Mouse (Mus musculus): ENCODE data around the gene Nod1. TPM values are rescaled to one million over a fixed set of nuclear protein-coding genes. Genes with fewer than 3 reads are reported as not detected.
"Not testable (repeated sequence)": the region's sequence is repeated elsewhere in the genome, so short reads cannot be mapped to it uniquely, and the experiment has no call there.

The Nod1 gene
- polyA plus RNA-seq, 1 experiment from 2014 or later: 2.2 TPM

- Histone ChIP-seq H3K27ac (replicated peaks; ENCODE audit: low read depth, low read length) (no peak overlapping the region), H3K4me2 (ENCODE audit: low read length) (no peak overlapping the region), H3K36me3 (ENCODE audit: control insufficient read depth, insufficient read depth, low read length) (no peaks in the 10 kb centered on the region), H3K4me1 (ENCODE audit: control insufficient read depth, insufficient read depth, low read length) (no peaks in the 10 kb centered on the region), H3K4me3 (replicated peaks; ENCODE audit: low read depth, low read length) (no peak overlapping the region), H3K9ac (replicated peaks; ENCODE audit: low read length) (no peak overlapping the region), H3K9me3 (ENCODE audit: control insufficient read depth, low read length) (no peaks in the 10 kb centered on the region), H3K27me3 (ENCODE audit: control insufficient read depth, insufficient read depth, low read length) (no peaks in the 10 kb centered on the region)
- ATAC-seq (ENCODE audit: low FRiP score, low TSS enrichment) (no peak), DNase-seq (no peak)
These were observed 16.5 kb downstream of the Nod1 start for GRCm38 (mm10) chr6:54955949-54956348.

GRCm38 (mm10) chr6:54954659-54955414 is 17.6 kb downstream of the Nod1 start:
- H3K4me2 ChIP-seq (ENCODE audit: low read length): no peak overlapping the region
- 93% methylated on average over 10 of the region's 10 CpGs for WGBS
- H3K9me3 ChIP-seq (ENCODE audit: control insufficient read depth, low read length): no peaks in the 10 kb centered on the region
- ATAC-seq (ENCODE audit: low FRiP score, low TSS enrichment) (no peak), DNase-seq (no peak)
- no peak overlapping the region for H3K9ac ChIP-seq (replicated peaks; ENCODE audit: low read length)
- H3K4me1 ChIP-seq (ENCODE audit: control insufficient read depth, insufficient read depth, low read length): no peaks in the 10 kb centered on the region
- H3K4me3 ChIP-seq (replicated peaks; ENCODE audit: low read depth, low read length): no peak overlapping the region
- H3K27me3 ChIP-seq (ENCODE audit: control insufficient read depth, insufficient read depth, low read length): no peaks in the 10 kb centered on the region
- H3K36me3 ChIP-seq (ENCODE audit: control insufficient read depth, insufficient read depth, low read length): no peaks in the 10 kb centered on the region
- no peak overlapping the region for H3K27ac ChIP-seq (replicated peaks; ENCODE audit: low read depth, low read length)

DNA sequence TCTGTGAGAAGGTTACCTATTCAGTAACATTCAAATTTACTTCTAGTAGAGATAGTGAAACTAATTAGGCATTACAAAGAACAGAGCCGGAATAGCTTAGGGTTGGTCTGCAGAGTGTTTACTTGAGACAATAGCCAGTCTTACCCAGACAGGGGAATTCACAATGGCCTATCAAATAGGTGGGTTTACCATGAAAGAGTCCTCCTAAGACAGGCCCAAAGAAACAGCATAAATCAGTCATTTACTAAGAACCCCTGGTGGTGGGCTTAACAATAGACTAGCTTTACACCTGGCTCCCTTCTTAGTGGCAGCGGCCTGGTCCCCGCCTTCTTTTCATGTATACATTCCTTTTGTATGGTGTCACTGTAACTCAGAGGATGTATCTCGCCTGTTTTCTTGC is 19.0 kb downstream of the Nod1 start:
- not testable (repeated sequence) for H3K4me2 ChIP-seq (ENCODE audit: low read length); H3K4me3 ChIP-seq (replicated peaks; ENCODE audit: low read depth, low read length); H3K9me3 ChIP-seq (ENCODE audit: control insufficient read depth, low read length); H3K27ac ChIP-seq (replicated peaks; ENCODE audit: low read depth, low read length); ATAC-seq (ENCODE audit: low FRiP score, low TSS enrichment); H3K9ac ChIP-seq (replicated peaks; ENCODE audit: low read length); DNase-seq; H3K4me1 ChIP-seq (ENCODE audit: control insufficient read depth, insufficient read depth, low read length); H3K27me3 ChIP-seq (ENCODE audit: control insufficient read depth, insufficient read depth, low read length); H3K36me3 ChIP-seq (ENCODE audit: control insufficient read depth, insufficient read depth, low read length)
- WGBS: 82% methylated on average over 4 of the region's 4 CpGs

DNA sequence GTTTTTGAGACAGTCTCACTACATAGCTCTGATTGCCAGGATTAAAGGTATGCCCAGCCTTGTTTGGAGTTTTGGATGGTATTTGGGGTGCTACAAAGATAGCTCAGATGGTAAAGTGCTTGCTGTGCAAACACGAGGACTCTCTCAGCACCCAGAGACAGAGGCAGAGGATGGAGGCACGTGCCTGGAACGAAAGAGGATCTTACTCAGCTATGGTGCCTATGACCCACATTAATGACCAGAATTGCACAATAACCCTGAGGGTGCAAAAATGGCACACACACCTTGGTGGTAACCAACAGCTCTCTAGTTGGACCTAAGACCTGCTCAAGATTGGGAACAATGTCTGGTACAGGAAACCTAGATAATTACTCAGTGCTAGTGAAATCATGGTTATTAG is 19.9 kb downstream of the Nod1 start:
- no peaks in the 10 kb centered on the region for H3K36me3 ChIP-seq (ENCODE audit: control insufficient read depth, insufficient read depth, low read length)
- no peak overlapping the region for H3K4me2 ChIP-seq (ENCODE audit: low read length)
- ATAC-seq (ENCODE audit: low FRiP score, low TSS enrichment): no peak
- DNase-seq: no peak
- no peaks in the 10 kb centered on the region for H3K27me3 ChIP-seq (ENCODE audit: control insufficient read depth, insufficient read depth, low read length)
- no peak overlapping the region for H3K9ac ChIP-seq (replicated peaks; ENCODE audit: low read length)
- no peaks in the 10 kb centered on the region for H3K4me1 ChIP-seq (ENCODE audit: control insufficient read depth, insufficient read depth, low read length)
- no peak overlapping the region for H3K27ac ChIP-seq (replicated peaks; ENCODE audit: low read depth, low read length)
- H3K4me3 ChIP-seq (replicated peaks; ENCODE audit: low read depth, low read length): no peak overlapping the region
- no peaks in the 10 kb centered on the region for H3K9me3 ChIP-seq (ENCODE audit: control insufficient read depth, low read length)
- WGBS: 92% methylated on average over 3 of the region's 3 CpGs

DNA sequence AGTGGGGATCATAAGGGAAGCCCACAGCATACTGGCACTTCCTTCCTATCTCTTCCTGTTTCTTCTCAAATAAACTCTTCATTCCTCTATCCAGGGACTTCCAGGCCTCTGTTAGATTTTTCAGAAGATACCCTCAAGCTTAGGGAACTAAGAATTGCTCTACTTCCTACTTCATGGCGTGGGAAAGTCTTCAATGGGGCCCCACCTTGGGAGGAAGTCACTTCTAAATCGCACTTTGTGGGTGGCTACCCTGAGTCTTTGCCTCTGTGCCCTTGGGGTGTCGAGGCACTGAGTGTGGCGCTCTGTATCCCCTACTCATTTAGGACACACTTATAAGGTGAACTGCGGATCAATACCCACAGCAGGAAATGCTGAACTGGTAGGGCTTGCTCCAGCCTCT is 23.7 kb downstream of the Nod1 start:
- ATAC-seq (ENCODE audit: low FRiP score, low TSS enrichment): no peak
- no peak for DNase-seq
- WGBS: 89% methylated on average over 5 of the region's 5 CpGs

DNA sequence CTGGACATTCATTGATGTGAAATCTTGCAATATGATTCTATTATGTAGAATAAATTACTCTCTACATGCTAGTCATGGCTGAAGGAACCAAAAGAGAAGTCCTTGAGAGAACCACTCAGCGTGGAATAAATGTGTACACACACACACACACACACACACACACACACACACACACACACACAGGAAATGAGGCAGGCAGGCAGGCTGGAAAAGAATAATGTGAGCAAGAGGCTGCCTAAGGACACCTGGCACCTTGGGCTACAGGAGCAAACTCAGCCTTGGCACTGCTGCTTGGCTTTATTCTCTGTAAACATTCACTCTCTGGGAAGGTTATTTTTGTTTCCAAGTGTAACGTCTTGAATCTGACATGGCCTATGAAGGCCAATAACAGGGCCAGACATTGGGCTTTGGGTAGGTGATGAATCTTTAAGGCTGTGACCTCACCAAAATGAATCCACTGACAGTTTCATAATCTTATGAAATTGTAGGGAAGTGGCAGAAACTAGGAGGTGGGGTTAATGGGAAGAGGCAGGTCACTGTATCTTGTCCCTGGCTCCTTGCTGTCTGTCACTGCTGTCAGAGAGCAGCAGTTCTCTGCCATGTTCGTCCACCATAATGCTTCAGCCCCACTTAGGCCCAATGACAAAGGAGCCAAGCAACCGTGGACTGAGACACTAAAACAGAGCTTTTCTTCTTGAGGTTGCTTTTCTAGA is 26.0 kb downstream of the Nod1 start:
- H3K27ac ChIP-seq (replicated peaks; ENCODE audit: low read depth, low read length): no peak overlapping the region
- 69% methylated on average over 4 of the region's 4 CpGs for WGBS
- DNase-seq: no peak

More for the DNA sequence above, 23.7 kb downstream of the Nod1 start:
- Histone ChIP-seq H3K36me3 (ENCODE audit: control insufficient read depth, insufficient read depth, low read length) (no peaks in the 10 kb centered on the region), H3K9ac (replicated peaks; ENCODE audit: low read length) (no peak overlapping the region), H3K4me1 (ENCODE audit: control insufficient read depth, insufficient read depth, low read length) (no peaks in the 10 kb centered on the region), H3K27ac (replicated peaks; ENCODE audit: low read depth, low read length) (no peak overlapping the region), H3K4me2 (ENCODE audit: low read length) (no peak overlapping the region), H3K27me3 (ENCODE audit: control insufficient read depth, insufficient read depth, low read length) (0 out of 2 replicates have a peak, but pooled peaks cover 4% of the 10 kb centered on the region), H3K9me3 (ENCODE audit: control insufficient read depth, low read length) (no peaks in the 10 kb centered on the region), H3K4me3 (replicated peaks; ENCODE audit: low read depth, low read length) (no peak overlapping the region)

GRCm38 (mm10) chr6:54944551-54944950 is 27.9 kb downstream of the Nod1 start:
- 86% methylated on average over 16 of the region's 16 CpGs for WGBS
- H3K36me3 ChIP-seq (ENCODE audit: control insufficient read depth, insufficient read depth, low read length): no peaks in the 10 kb centered on the region
- no peaks in the 10 kb centered on the region for H3K9me3 ChIP-seq (ENCODE audit: control insufficient read depth, low read length)
- H3K27me3 ChIP-seq (ENCODE audit: control insufficient read depth, insufficient read depth, low read length): 0 out of 2 replicates have a peak, but pooled peaks cover 5% of the 10 kb centered on the region
- DNase-seq: no peak
- no peak overlapping the region for H3K27ac ChIP-seq (replicated peaks; ENCODE audit: low read depth, low read length)
- H3K4me1 ChIP-seq (ENCODE audit: control insufficient read depth, insufficient read depth, low read length): 0 out of 2 replicates have a peak, but pooled peaks cover 3% of the 10 kb centered on the region
- no peak overlapping the region for H3K4me3 ChIP-seq (replicated peaks; ENCODE audit: low read depth, low read length)
- H3K4me2 ChIP-seq (ENCODE audit: low read length): no peak overlapping the region
- ATAC-seq (ENCODE audit: low FRiP score, low TSS enrichment): no peak
- H3K9ac ChIP-seq (replicated peaks; ENCODE audit: low read length): no peak overlapping the region

More for the DNA sequence above, 26.0 kb downstream of the Nod1 start:
- no peaks in the 10 kb centered on the region for H3K4me1 ChIP-seq (ENCODE audit: control insufficient read depth, insufficient read depth, low read length)
- H3K27me3 ChIP-seq (ENCODE audit: control insufficient read depth, insufficient read depth, low read length): 0 out of 2 replicates have a peak, but pooled peaks cover 5% of the 10 kb centered on the region
- H3K4me2 ChIP-seq (ENCODE audit: low read length): no peak overlapping the region
- no peak overlapping the region for H3K4me3 ChIP-seq (replicated peaks; ENCODE audit: low read depth, low read length)
- H3K36me3 ChIP-seq (ENCODE audit: control insufficient read depth, insufficient read depth, low read length): no peaks in the 10 kb centered on the region
- ATAC-seq (ENCODE audit: low FRiP score, low TSS enrichment): no peak
- H3K9me3 ChIP-seq (ENCODE audit: control insufficient read depth, low read length): no peaks in the 10 kb centered on the region
- no peak overlapping the region for H3K9ac ChIP-seq (replicated peaks; ENCODE audit: low read length)

- no peak overlapping the region for H3K27ac ChIP-seq (replicated peaks; ENCODE audit: low read depth, low read length)
- no peak overlapping the region for H3K4me2 ChIP-seq (ENCODE audit: low read length)
- H3K4me1 ChIP-seq (ENCODE audit: control insufficient read depth, insufficient read depth, low read length): 0 out of 2 replicates have a peak, but pooled peaks cover 3% of the 10 kb centered on the region
- ATAC-seq (ENCODE audit: low FRiP score, low TSS enrichment): no peak
- DNase-seq: peak; percentile 13
- WGBS: 57% methylated on average over 24 of the region's 24 CpGs
- no peak overlapping the region for H3K4me3 ChIP-seq (replicated peaks; ENCODE audit: low read depth, low read length)
- H3K27me3 ChIP-seq (ENCODE audit: control insufficient read depth, insufficient read depth, low read length): 0 out of 2 replicates have a peak, but pooled peaks cover 5% of the 10 kb centered on the region
- H3K9me3 ChIP-seq (ENCODE audit: control insufficient read depth, low read length): no peaks in the 10 kb centered on the region
- H3K9ac ChIP-seq (replicated peaks; ENCODE audit: low read length): no peak overlapping the region
- no peaks in the 10 kb centered on the region for H3K36me3 ChIP-seq (ENCODE audit: control insufficient read depth, insufficient read depth, low read length)
These were observed 28.7 kb downstream of the Nod1 start for GRCm38 (mm10) chr6:54943753-54944152.

All from midbrain, embryonic 14.5 days (tissue).